Mouse (Mus musculus) forebrain, embryonic 14.5 days (tissue): ENCODE measurements at regions not wholly inside any gene's neighbourhood (a gene's known extent, or its start where the extent isn't known, plus 50 kb on each side); places are given as distances from the start of the nearest gene placed in this dataset.
A peak's percentile ranks its signal among the peaks of the same experiment; 100 is the strongest.

Source experiments
- ATAC-seq: fragments of 200-750 bp; cut with Nextera tagmentation; 2 replicates; pipeline ENCODE4 v1.8.0; 2017; ENCODE audit warnings: mild to moderate bottlenecking, moderate library complexity
- DNase-seq: peaks from one replicate; pipeline ENCODE4 v3.0.0-alpha.2; 2015; ENCODE audit warnings: low spot score
- H3K27ac ChIP-seq: fragments of 300-500 bp; sonication (generic); 2 replicates; pipeline ENCODE4 v1.5.1; 2014; ENCODE audit warnings: low read depth, mild to moderate bottlenecking, control low read depth, low read length, moderate library complexity
- H3K27me3 ChIP-seq: fragments of 300-500 bp; sonication (generic); replicated peaks from 2 replicates; pipeline ENCODE4 v1.6.1; 2014; ENCODE audit warnings: low read length, control low read depth, mixed read lengths; ENCODE audit not compliant: control insufficient read depth, insufficient read depth
- H3K36me3 ChIP-seq: fragments of 300-500 bp; sonication (generic); 2 replicates; pipeline ENCODE4 v1.6.1; 2014; ENCODE audit warnings: low read length, control low read depth; ENCODE audit not compliant: control insufficient read depth, insufficient read depth
- H3K4me1 ChIP-seq: fragments of 300-500 bp; sonication (generic); 2 replicates; pipeline ENCODE4 v1.6.1; 2014; ENCODE audit warnings: antibody characterized with exemption, low read length, control low read depth; ENCODE audit not compliant: control insufficient read depth, insufficient read depth
- H3K4me2 ChIP-seq: fragments of 300-500 bp; sonication (generic); 2 replicates; pipeline ENCODE4 v1.6.1; 2014; ENCODE audit warnings: mild to moderate bottlenecking, control low read depth, low read length
- H3K4me3 ChIP-seq: fragments of 300-500 bp; sonication (generic); 2 replicates; pipeline ENCODE4 v1.5.1; 2014; ENCODE audit warnings: low read depth, low read length, control low read depth
- H3K9ac ChIP-seq: fragments of 300-500 bp; sonication (generic); 2 replicates; pipeline ENCODE4 v1.6.1; 2014; ENCODE audit warnings: mild to moderate bottlenecking, low read length, control low read depth, moderate library complexity
- H3K9me3 ChIP-seq: fragments of 300-500 bp; sonication (generic); replicated peaks from 2 replicates; pipeline ENCODE4 v1.6.1; 2016; ENCODE audit warnings: low read length, control low read depth, mixed read lengths; ENCODE audit not compliant: control insufficient read depth
- WGBS: fragments of 180-500 bp; shearing (Covaris S2); extraction: QIAGEN DNeasy Blood & Tissue Kit; methylation state at CpG from one replicate; pipeline ENCODE4 v1.1.7; 2014; 5-methylcytosine and 5-hydroxymethylcytosine counted together

DNA sequence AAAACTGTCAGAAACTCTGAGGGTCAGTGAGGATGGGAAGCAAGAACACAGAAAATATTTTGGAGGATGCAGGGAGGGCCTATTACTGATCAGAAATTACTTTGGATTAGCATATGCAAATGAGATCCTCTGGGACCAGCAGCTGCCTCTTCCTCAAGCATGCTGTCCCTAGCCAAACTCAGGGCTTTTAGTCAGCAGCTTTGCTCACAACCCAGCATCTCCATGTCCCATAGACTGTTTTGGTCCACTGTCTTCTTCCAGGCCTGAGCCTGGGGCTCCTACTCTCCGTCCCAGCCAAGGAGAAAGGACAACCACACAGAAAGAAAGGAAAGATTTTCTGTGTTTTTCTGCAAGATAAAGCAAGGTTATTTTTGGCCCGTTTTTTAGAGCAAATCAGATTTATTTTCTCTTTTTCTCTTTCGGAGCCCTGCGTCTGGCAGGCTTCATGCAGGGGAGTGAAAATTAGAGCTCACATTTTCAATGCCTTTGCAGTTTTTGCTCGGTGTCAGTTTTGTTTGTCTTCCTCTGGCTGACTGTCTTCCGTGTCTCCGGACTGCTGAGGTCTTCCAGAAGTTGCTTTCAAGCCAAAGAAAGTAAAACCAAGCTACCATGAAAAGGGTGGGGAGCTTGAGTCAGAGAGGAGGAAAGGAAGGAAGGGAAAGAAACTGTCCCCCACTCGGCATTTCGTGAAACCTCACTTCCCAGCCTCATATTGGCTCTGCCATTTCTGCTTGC, 445.5 kb upstream of the Cdh11 start:
- DNase-seq (peak; percentile 6), ATAC-seq (peak; percentile 63; the same call in 1 of the 2 replicates)
- Histone ChIP-seq H3K9ac (no peak overlapping the region), H3K36me3 (no peaks in the 10 kb centered on the region), H3K27ac (no peak overlapping the region), H3K9me3 (no peaks in the 10 kb centered on the region), H3K27me3 (no peaks in the 10 kb centered on the region), H3K4me3 (no peak overlapping the region), H3K4me2 (no peak overlapping the region), H3K4me1 (no peaks in the 10 kb centered on the region)
- 82% methylated on average over 9 of the region's 9 CpGs for WGBS

DNA sequence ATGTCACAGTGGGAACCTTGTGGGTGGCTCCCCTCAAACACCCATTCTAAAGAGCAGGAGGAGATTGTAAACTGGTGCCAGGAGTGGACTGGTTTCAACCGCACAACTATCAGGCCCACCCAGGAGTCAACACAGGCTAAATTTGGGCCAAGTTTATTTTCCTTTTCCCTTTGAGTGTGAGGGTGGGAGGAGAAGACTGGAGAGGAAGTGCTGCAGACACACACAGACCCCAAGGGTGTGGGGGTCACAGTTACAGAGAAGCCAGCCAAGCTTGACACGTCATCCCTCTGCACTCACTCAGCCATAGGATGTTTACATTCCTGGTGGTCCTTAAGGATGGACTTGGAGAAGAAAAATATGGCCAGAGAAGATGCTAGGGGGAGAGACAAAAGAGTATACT, 448.9 kb upstream of the Cdh11 start:
- H3K36me3 ChIP-seq, result no peaks in the 10 kb centered on the region
- no peak for DNase-seq
- no peak overlapping the region for H3K27ac ChIP-seq
- no peaks in the 10 kb centered on the region for H3K4me1 ChIP-seq
- no peak overlapping the region for H3K9ac ChIP-seq
- no peaks in the 10 kb centered on the region for H3K9me3 ChIP-seq
- ATAC-seq, result no peak
- H3K4me2 ChIP-seq, result no peak overlapping the region
- no peaks in the 10 kb centered on the region for H3K27me3 ChIP-seq
- no peak overlapping the region for H3K4me3 ChIP-seq
- 76% methylated on average over 2 of the region's 2 CpGs for WGBS

DNA sequence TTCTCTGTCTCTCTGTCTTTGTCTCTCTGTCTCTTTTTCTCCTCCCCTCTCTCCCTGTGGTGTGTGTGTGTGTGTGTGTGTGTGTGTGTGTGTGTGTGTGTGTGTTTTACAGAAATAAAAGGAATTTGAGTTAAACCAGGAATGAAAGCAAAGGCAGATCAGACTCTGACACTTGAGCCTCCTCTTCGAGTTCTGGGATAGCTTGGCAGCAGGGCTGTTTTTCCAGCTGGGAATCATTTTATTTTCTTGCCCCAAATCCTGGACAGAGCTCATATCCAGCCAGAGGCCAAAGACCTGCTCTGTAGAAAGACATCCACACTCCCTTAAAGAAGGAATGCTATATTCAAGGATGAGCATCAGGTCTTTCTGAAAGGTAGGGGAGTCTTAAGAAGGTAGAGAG, 450.2 kb upstream of the Cdh11 start:
- no peak for DNase-seq
- no peak overlapping the region for H3K4me3 ChIP-seq
- H3K27ac ChIP-seq, result no peak overlapping the region

DNA sequence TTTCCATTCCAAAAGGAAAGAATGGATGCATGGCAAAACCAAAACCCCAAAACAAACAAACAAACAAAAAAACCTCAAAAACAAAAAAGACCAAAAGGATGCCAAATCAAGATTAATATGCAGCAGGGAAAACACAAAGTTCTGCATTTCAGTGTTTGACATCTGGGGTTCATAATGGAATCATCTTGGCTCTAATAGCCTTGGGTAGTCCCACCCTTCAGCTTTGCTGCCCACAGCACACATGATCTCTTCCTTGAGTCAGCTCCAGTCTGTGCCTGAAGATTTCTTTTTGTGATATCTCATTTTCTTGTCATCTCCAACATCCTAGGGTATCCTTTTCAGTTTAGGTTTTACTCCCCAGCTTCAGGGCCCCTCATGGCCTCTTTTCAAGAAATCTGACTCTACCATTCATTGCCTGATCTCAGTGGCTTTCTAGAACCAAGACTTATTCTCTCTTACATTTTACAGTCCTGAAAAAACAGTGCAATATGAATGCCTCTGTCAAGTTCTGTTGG, 453.1 kb upstream of the Cdh11 start:
- Histone ChIP-seq H3K9me3 (no peaks in the 10 kb centered on the region), H3K4me2 (no peak overlapping the region), H3K27ac (no peak overlapping the region), H3K9ac (no peak overlapping the region), H3K27me3 (no peaks in the 10 kb centered on the region), H3K36me3 (no peaks in the 10 kb centered on the region), H3K4me1 (no peaks in the 10 kb centered on the region), H3K4me3 (no peak overlapping the region)
- ATAC-seq (no peak), DNase-seq (no peak)

More for the DNA sequence above, 450.2 kb upstream of the Cdh11 start:
- WGBS, result 69% methylated on average over 1 of the region's 1 CpGs
- Histone ChIP-seq H3K4me2 (no peak overlapping the region), H3K9ac (no peak overlapping the region), H3K4me1 (no peaks in the 10 kb centered on the region), H3K9me3 (no peaks in the 10 kb centered on the region), H3K27me3 (no peaks in the 10 kb centered on the region), H3K36me3 (no peaks in the 10 kb centered on the region)
- ATAC-seq, result no peak

DNA sequence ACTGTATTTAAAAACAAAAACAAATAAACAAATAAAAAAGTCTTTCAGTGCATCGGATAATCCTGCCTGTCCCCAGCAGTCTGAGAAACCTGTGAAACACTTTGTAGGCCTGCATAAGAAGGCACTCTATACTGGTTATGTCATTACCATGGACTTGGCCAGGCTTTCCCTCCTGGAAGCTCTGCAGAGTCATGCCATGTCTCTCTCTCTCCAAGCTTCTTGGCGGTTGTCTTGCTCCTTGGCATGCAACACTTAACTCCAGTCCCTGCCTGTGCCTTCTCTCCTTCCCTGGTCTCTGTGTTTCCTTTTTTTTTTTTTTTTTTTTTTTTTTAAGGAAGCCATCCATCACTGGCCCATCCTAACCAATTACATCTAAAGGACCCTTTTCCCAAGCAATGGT, 458.7 kb upstream of the Cdh11 start:
- DNase-seq, result peak; percentile 21
- peaks cover 3% of the 10 kb centered on the region; the same call in 1 of the 2 replicates for H3K4me1 ChIP-seq
- ATAC-seq, result no peak
- H3K9ac ChIP-seq, result no peak overlapping the region
- H3K27me3 ChIP-seq, result no peaks in the 10 kb centered on the region
- H3K9me3 ChIP-seq, result no peaks in the 10 kb centered on the region
- no peak overlapping the region for H3K4me3 ChIP-seq
- no peak overlapping the region for H3K27ac ChIP-seq
- no peak overlapping the region for H3K4me2 ChIP-seq
- no peaks in the 10 kb centered on the region for H3K36me3 ChIP-seq
- 87% methylated on average over 2 of the region's 2 CpGs for WGBS

DNA sequence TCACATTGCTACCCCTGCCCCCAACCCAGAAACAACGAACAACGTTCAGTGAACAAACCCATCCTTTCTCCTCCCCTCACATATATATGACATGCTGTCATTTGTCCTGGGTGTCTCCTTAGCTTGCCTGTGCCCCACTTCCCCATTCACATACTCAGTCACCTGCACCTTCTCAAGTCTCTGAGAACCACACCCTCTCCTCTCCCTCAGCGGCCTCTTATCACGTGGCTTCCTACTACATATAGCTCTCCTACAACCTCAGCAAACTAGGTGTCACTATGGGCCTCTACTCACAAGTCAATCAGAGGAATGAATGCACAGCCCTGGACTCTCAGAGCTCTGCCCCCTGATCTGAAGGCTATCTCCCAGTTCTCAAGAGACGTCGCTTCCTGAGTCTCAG, 459.2 kb upstream of the Cdh11 start:
- Histone ChIP-seq H3K27ac (no peak overlapping the region), H3K4me1 (peaks cover 3% of the 10 kb centered on the region; the same call in 1 of the 2 replicates), H3K36me3 (no peaks in the 10 kb centered on the region), H3K27me3 (no peaks in the 10 kb centered on the region), H3K4me2 (no peak overlapping the region), H3K4me3 (no peak overlapping the region), H3K9me3 (no peaks in the 10 kb centered on the region), H3K9ac (no peak overlapping the region)
- DNase-seq (no peak), ATAC-seq (no peak)
- WGBS, result 95% methylated on average over 6 of the region's 6 CpGs

DNA sequence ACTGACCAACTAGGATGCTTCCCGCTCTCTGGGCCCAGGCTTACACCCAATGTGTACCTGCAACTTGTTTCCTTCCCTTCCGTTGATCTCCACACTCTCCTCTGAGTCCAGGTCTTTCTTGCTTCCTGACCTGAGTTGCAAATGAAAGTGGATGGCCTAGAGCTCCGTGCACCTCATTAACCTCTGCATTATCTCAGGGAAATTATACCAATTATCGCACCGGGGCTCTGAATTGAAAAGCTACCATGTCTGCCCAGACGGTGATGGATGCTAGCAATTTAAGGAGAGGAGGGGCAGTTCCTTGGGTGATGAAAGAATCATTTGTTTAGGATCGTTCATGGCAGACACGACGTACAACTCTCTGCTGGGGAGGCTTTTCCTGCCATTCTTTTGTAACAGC, 460.4 kb upstream of the Cdh11 start:
- no peak overlapping the region for H3K4me2 ChIP-seq
- H3K4me3 ChIP-seq, result no peak overlapping the region
- peaks cover 3% of the 10 kb centered on the region; the same call in 1 of the 2 replicates for H3K4me1 ChIP-seq
- H3K27ac ChIP-seq, result no peak overlapping the region
- no peak overlapping the region for H3K9ac ChIP-seq
- 12% methylated on average over 9 of the region's 9 CpGs for WGBS
- no peaks in the 10 kb centered on the region for H3K9me3 ChIP-seq
- DNase-seq (peak; percentile 28), ATAC-seq (no peak)
- no peaks in the 10 kb centered on the region for H3K27me3 ChIP-seq
- no peaks in the 10 kb centered on the region for H3K36me3 ChIP-seq

DNA sequence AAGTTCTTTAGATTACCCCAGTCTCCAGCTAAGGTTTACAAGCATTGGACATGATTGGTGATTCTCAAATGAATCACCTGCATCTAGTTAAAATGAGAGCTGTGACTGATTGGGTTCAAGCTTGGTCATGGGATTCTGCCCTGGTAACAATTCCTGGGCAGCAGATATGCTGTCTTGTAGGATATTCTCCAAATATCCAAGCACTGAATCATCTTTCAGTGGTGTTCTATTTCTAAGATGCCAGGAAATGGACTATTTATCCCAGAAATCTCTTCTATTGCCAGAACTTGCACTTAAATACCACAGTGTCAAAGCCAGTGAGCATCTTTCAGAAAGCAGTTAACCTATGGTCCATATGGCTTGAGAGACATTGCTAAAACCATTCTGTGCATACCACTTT, 475.8 kb upstream of the Cdh11 start:
- Histone ChIP-seq H3K4me2 (no peak overlapping the region), H3K27me3 (no peaks in the 10 kb centered on the region), H3K4me1 (no peaks in the 10 kb centered on the region), H3K9me3 (no peaks in the 10 kb centered on the region), H3K4me3 (no peak overlapping the region), H3K36me3 (no peaks in the 10 kb centered on the region), H3K9ac (no peak overlapping the region), H3K27ac (no peak overlapping the region)
- ATAC-seq, result no peak
- no peak for DNase-seq

DNA sequence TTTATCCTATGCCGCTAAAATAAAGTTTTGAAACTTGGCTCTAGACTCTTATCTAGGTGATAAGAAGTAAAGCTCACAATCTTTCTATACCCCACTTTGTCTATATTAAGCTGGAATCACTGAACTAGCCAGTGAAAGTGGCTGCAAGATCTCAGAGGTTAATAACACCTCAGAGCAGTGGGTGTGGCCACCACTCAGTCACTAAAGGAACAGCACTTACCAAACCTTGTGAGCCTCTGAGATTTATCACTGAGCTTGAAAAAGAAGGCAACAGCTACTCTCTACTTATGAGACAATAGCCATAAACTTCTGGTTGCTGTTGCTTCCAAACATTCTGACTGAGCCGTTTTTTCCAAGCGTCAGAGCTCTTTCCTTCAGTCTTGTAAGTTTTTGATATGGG, 484.6 kb upstream of the Cdh11 start:
- no peak for ATAC-seq
- H3K27ac ChIP-seq, result no peak overlapping the region
- no peaks in the 10 kb centered on the region for H3K27me3 ChIP-seq
- no peaks in the 10 kb centered on the region for H3K9me3 ChIP-seq
- peaks cover 10% of the 10 kb centered on the region for H3K4me1 ChIP-seq
- H3K36me3 ChIP-seq, result no peaks in the 10 kb centered on the region
- no peak for DNase-seq
- H3K4me2 ChIP-seq, result no peak overlapping the region
- 80% methylated on average over 3 of the region's 3 CpGs for WGBS
- no peak overlapping the region for H3K4me3 ChIP-seq
- H3K9ac ChIP-seq, result no peak overlapping the region
